Mouse (Mus musculus) MEL (cell line): ENCODE results near the gene Bmper. TPM values are rescaled to one million over a fixed set of nuclear protein-coding genes. Genes with fewer than 3 reads are reported as not detected.
A peak's percentile ranks its signal among the peaks of the same experiment; 100 is the strongest.

ENCODE experiments used
- DNase-seq: peaks from one replicate; pipeline ENCODE4 v3.0.0; 2011; ENCODE audit warnings: low read depth, low spot score
- H3K27ac ChIP-seq: 2 replicates; pipeline ENCODE4 v1.5.1; 2012; ENCODE audit warnings: low read depth, mild to moderate bottlenecking, control low read depth, low read length, moderate library complexity; ENCODE audit not compliant: control insufficient read depth
- H3K27me3 ChIP-seq, 2 experiments: fragments of 150-350 bp in 1 of 2; sonication (generic) in 1 of 2; 2 replicates each; pipeline ENCODE4 v1.6.1; 2012; ENCODE audit warnings: low read length in 2 of 2, mild to moderate bottlenecking in 2 of 2, improper control_type of control experiment in 1 of 2, moderate library complexity in 1 of 2; ENCODE audit not compliant: insufficient read depth in 2 of 2, control insufficient read depth in 1 of 2
- H3K36me3 ChIP-seq, 2 experiments: 2 replicates each; pipeline ENCODE4 v1.6.1; 2012 to 2014; ENCODE audit warnings: low read length in 2 of 2, improper control_type of control experiment in 1 of 2, inconsistent platforms in 1 of 2, mild to moderate bottlenecking in 1 of 2; ENCODE audit not compliant: insufficient read depth in 2 of 2, control insufficient read depth in 1 of 2
- H3K4me1 ChIP-seq, 2 experiments: fragments of 150-350 bp in 1 of 2; sonication (generic) in 1 of 2; 2 replicates each; pipeline ENCODE4 v1.6.1; 2012; ENCODE audit warnings: low read length in 2 of 2, improper control_type of control experiment in 1 of 2, mild to moderate bottlenecking in 1 of 2; ENCODE audit not compliant: insufficient read depth in 2 of 2, control insufficient read depth in 1 of 2
- H3K4me3 ChIP-seq, 2 experiments: fragments of 150-350 bp in 1 of 2; sonication (generic) in 1 of 2; 2 replicates each; pipeline ENCODE4 v1.5.1; 2012; ENCODE audit warnings: low read depth in 2 of 2, low read length in 2 of 2, mild to moderate bottlenecking in 2 of 2, moderate library complexity in 2 of 2, control low read depth in 1 of 2, improper control_type of control experiment in 1 of 2; ENCODE audit not compliant: control insufficient read depth in 1 of 2, insufficient read depth in 1 of 2
- H3K79me2 ChIP-seq: 2 replicates; pipeline ENCODE4 v1.6.1; 2012; ENCODE audit warnings: mild to moderate bottlenecking, low read length, moderate library complexity; ENCODE audit not compliant: control insufficient read depth, poor library complexity, insufficient read depth
- H3K9ac ChIP-seq: 2 replicates; pipeline ENCODE4 v1.6.1; 2012; ENCODE audit warnings: low read depth, mild to moderate bottlenecking, control low read depth, low read length, moderate library complexity; ENCODE audit not compliant: control insufficient read depth, poor library complexity, severe bottlenecking
- H3K9me3 ChIP-seq: fragments of 150-350 bp; sonication (generic); replicated peaks from 2 replicates; pipeline ENCODE4 v1.6.1; 2012; ENCODE audit warnings: mild to moderate bottlenecking, low read length, improper control_type of control experiment, moderate library complexity; ENCODE audit not compliant: insufficient read depth
- CTCF ChIP-seq, 3 experiments: IDR thresholded peaks in 2 of 3; conservative IDR thresholded peaks in 1 of 3; 2 replicates each; pipeline ENCODE4 v1.5.1; 2011 to 2012; ENCODE audit warnings: low read length in 3 of 3, low read depth in 2 of 3, mild to moderate bottlenecking in 2 of 3, improper control_type of control experiment in 1 of 3, inconsistent platforms in 1 of 3, mixed read lengths in 1 of 3, moderate library complexity in 1 of 3; ENCODE audit not compliant: control insufficient read depth in 1 of 3, insufficient read depth in 1 of 3, poor library complexity in 1 of 3, severe bottlenecking in 1 of 3
- ETS1 ChIP-seq: IDR thresholded peaks from 2 replicates; pipeline ENCODE4 v1.6.1; 2012; ENCODE audit warnings: low read depth, mild to moderate bottlenecking, inconsistent platforms, low read length, improper control_type of control experiment, moderate library complexity
- GATA1 ChIP-seq: IDR thresholded peaks from 2 replicates; pipeline ENCODE4 v1.6.1; 2011; ENCODE audit warnings: low read depth, low read length, improper control_type of control experiment
- JUND ChIP-seq: IDR thresholded peaks from 2 replicates; pipeline ENCODE4 v1.6.1; 2011; ENCODE audit warnings: low read depth, mild to moderate bottlenecking, improper control_type of control experiment, low read length
- KAT2A ChIP-seq: conservative IDR thresholded peaks from 2 replicates; pipeline ENCODE4 v1.6.1; 2012; ENCODE audit warnings: low read depth, low read length, improper control_type of control experiment, inconsistent platforms
- MAFK ChIP-seq: IDR thresholded peaks from 2 replicates; pipeline ENCODE4 v1.6.1; 2011; ENCODE audit warnings: low read depth, mild to moderate bottlenecking, low read length, improper control_type of control experiment, borderline replicate concordance
- MAX ChIP-seq: IDR thresholded peaks from 2 replicates; pipeline ENCODE4 v1.6.1; 2011; ENCODE audit warnings: low read length, improper control_type of control experiment
- MEF2A ChIP-seq: IDR thresholded peaks from 2 replicates; pipeline ENCODE4 v1.6.1; 2014; ENCODE audit warnings: low read depth, mild to moderate bottlenecking, inconsistent platforms, low read length, improper control_type of control experiment; ENCODE audit not compliant: poor library complexity, insufficient replicate concordance, severe bottlenecking; ENCODE audit errors: extremely low read depth
- MXI1 ChIP-seq: IDR thresholded peaks from 2 replicates; pipeline ENCODE4 v1.6.1; 2011; ENCODE audit warnings: mild to moderate bottlenecking, low read depth, low read length, improper control_type of control experiment
- MYC ChIP-seq: IDR thresholded peaks from 2 replicates; pipeline ENCODE4 v1.6.1; 2011; ENCODE audit warnings: low read depth, mild to moderate bottlenecking, low read length, improper control_type of control experiment, moderate library complexity
- POLR2A ChIP-seq, 2 experiments: IDR thresholded peaks; 2 replicates each; pipeline ENCODE4 v1.6.1; 2011 to 2012; ENCODE audit warnings: low read length in 2 of 2, mild to moderate bottlenecking in 2 of 2, control low read depth in 1 of 2, improper control_type of control experiment in 1 of 2, low read depth in 1 of 2, moderate library complexity in 1 of 2; ENCODE audit not compliant: control insufficient read depth in 1 of 2, insufficient read depth in 1 of 2, poor library complexity in 1 of 2
- POLR2AphosphoS2 ChIP-seq: IDR thresholded peaks from 2 replicates; pipeline ENCODE4 v1.6.1; 2011; ENCODE audit warnings: low read length, improper control_type of control experiment
- POLR2AphosphoS5 ChIP-seq: IDR thresholded peaks from 2 replicates; pipeline ENCODE4 v1.6.1; 2012; ENCODE audit warnings: low read depth, borderline replicate concordance, mild to moderate bottlenecking, inconsistent platforms, low read length, moderate library complexity, mixed read lengths
- RAD21 ChIP-seq: IDR thresholded peaks from 2 replicates; pipeline ENCODE4 v1.6.1; 2011; ENCODE audit warnings: mild to moderate bottlenecking, low read depth, low read length, improper control_type of control experiment
- RCOR1 ChIP-seq: IDR thresholded peaks from 2 replicates; pipeline ENCODE4 v1.6.1; 2012; ENCODE audit warnings: low read depth, mild to moderate bottlenecking, inconsistent platforms, low read length, improper control_type of control experiment
- SIN3A ChIP-seq: IDR thresholded peaks from 2 replicates; pipeline ENCODE4 v1.6.1; 2012; ENCODE audit warnings: low read length, improper control_type of control experiment, inconsistent platforms
- SMC3 ChIP-seq: IDR thresholded peaks from 2 replicates; pipeline ENCODE4 v1.6.1; 2011; ENCODE audit warnings: low read depth, low read length, improper control_type of control experiment
- TCF12 ChIP-seq: IDR thresholded peaks from 2 replicates; pipeline ENCODE4 v1.6.1; 2014; ENCODE audit warnings: low read depth, mild to moderate bottlenecking, inconsistent platforms, low read length, improper control_type of control experiment, moderate library complexity
- USF1 ChIP-seq: IDR thresholded peaks from 2 replicates; pipeline ENCODE4 v1.6.1; 2014; ENCODE audit warnings: low read depth, mild to moderate bottlenecking, inconsistent platforms, low read length, improper control_type of control experiment, moderate library complexity
- ZC3H11A ChIP-seq: IDR thresholded peaks from 2 replicates; pipeline ENCODE4 v1.6.1; 2012; ENCODE audit warnings: low read depth, mild to moderate bottlenecking, inconsistent platforms, low read length, improper control_type of control experiment
- ZNF384 ChIP-seq: IDR thresholded peaks from 2 replicates; pipeline ENCODE4 v1.6.1; 2012; ENCODE audit warnings: low read depth, mild to moderate bottlenecking, inconsistent platforms, low read length, improper control_type of control experiment
- polyA plus RNA-seq, 2 experiments: library from polyadenylated mRNA; stranded (reverse) in 1 of 2; unstranded in 1 of 2; fragments of >175 nt in 1 of 2; fragments of >200 nt in 1 of 2; gene quantifications; 2 replicates each; pipeline versions ENCODE4 v1.2.1 to v1.2.4; 2012; ENCODE audit warnings: low replicate concordance in 2 of 2, low read depth in 1 of 2; ENCODE audit not compliant: insufficient read length in 2 of 2, insufficient read depth in 1 of 2, missing spikeins in 1 of 2
- total RNA-seq: library from RNA; depleted of rRNA; stranded (reverse); fragments of 300-350 nt; gene quantifications from 2 replicates; pipeline ENCODE4 v1.2.3, GENCODE M21; 2012

Gene Bmper
- total and polyA plus RNA-seq, 3 experiments = not detected

DNA sequence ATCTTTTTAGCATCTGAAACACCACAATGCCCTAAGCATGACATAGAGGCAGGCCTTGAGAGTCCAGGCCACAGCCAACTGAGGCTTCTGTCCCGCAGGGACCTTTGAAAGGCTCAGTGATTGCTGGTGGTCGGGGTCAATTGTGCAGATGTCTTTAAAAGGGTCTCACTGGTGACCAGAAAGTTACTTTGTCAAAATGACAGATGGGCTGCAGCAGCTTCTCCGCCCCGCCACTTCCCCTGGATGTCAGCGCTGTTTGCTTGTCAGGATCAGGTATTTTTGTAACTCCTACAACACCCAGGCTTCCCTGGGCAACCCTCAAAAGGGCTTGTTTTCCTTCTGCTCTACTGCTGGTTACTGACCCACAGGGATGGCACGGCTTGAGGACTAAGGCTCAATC lies 21.0 kb downstream of the Bmper start:
- H3K79me2 ChIP-seq = no peaks in the 10 kb centered on the region
- H3K4me3 ChIP-seq = no peak overlapping the region
- H3K9me3 ChIP-seq = no peaks in the 10 kb centered on the region
- DNase-seq = no peak
- H3K9ac ChIP-seq = no peak overlapping the region
- no peaks in the 10 kb centered on the region for H3K36me3 ChIP-seq
- TF ChIP-seq MAFK = no peak
- no peak for TF ChIP-seq POLR2AphosphoS2
- no peak for TF ChIP-seq JUND
- TF ChIP-seq MAX = no peak
- no peak for TF ChIP-seq KAT2A
- no peak for TF ChIP-seq ZNF384
- TF ChIP-seq GATA1 = no peak
- no peak for TF ChIP-seq MYC
- no peaks in the 10 kb centered on the region for H3K4me1 ChIP-seq
- H3K27ac ChIP-seq = no peak overlapping the region
- no peaks in the 10 kb centered on the region for H3K27me3 ChIP-seq

DNA sequence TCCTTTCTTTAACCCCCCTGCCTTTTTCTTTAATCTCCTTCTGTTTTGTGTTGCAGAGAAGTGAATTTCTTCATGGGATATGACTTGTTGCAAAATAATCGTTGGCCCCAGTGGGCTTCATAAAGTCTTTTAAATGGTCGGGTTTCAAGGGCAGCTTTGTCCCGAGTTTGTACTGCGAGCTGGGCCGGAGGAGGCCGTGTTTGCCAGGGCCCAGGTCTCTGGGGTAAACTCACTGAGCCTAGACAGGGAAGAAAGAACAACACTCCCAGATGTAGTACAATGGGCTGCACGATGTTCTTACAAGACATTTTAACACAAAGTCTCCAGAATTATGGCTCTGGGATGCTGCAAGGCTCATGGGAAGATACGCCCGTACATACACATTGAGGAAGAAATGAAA lies 23.5 kb downstream of the Bmper start:
- DNase-seq = no peak
- H3K36me3 ChIP-seq = no peaks in the 10 kb centered on the region

DNA sequence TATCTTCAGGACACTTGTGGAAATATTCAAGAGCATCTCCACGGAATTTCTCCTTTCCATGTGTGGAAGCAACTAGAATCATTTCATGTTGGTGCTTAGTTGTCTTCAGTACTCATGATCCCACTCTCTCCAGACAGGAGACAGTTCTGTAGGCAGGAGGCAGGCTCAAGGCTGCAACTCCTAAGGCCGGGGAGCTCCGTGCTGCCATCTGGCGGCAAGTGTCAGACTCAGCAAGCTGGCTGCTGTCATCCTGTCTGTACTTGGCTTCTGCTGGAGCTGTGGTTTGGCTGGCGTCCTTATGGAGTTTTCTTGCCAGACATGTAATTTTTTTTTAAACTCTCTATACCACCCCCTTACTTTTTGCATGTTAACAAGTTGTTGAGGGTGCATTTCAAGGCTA lies 27.1 kb downstream of the Bmper start:
- no peaks in the 10 kb centered on the region for H3K36me3 ChIP-seq
- H3K9ac ChIP-seq = no peak overlapping the region
- H3K4me3 ChIP-seq = no peak overlapping the region
- peak; percentile 86 for DNase-seq
- no peaks in the 10 kb centered on the region for H3K27me3 ChIP-seq
- H3K4me1 ChIP-seq = no peaks in the 10 kb centered on the region
- H3K9me3 ChIP-seq = no peaks in the 10 kb centered on the region
- no peaks in the 10 kb centered on the region for H3K79me2 ChIP-seq
- TF ChIP-seq MXI1 (no peak), TCF12 (no peak), POLR2AphosphoS5 (no peak), USF1 (no peak), SMC3 (peak; percentile 100), ETS1 (no peak), CTCF (IDR thresholded peaks at IDR 0.05 in 2 of 3, conservative IDR thresholded peaks at IDR 0.05 in 1 of 3; ENCODE audit: control insufficient read depth in 1 of 3, insufficient read depth in 1 of 3, low read depth in 2 of 3, low read length in 3 of 3, poor library complexity in 1 of 3, severe bottlenecking in 1 of 3) (peak; percentile 98 to 99 (median 99)), ZC3H11A (peak; percentile 92), RAD21 (peak; percentile 84), POLR2A (IDR thresholded peaks at IDR 0.05; ENCODE audit: control insufficient read depth in 1 of 2, insufficient read depth in 1 of 2, low read depth in 1 of 2, low read length in 2 of 2, poor library complexity in 1 of 2) (0 out of 4 replicates have a peak, but pooled peaks of 1 of the 2 experiments have one; percentile 16)
- no peak overlapping the region for H3K27ac ChIP-seq

More for the DNA sequence above, 23.5 kb downstream of the Bmper start:
- Histone ChIP-seq H3K4me3 (no peak overlapping the region), H3K27me3 (no peaks in the 10 kb centered on the region), H3K9me3 (no peaks in the 10 kb centered on the region), H3K79me2 (no peaks in the 10 kb centered on the region), H3K4me1 (no peaks in the 10 kb centered on the region), H3K27ac (no peak overlapping the region), H3K9ac (no peak overlapping the region)
- no peak for TF ChIP-seq RCOR1
- no peak for TF ChIP-seq MEF2A
- no peak for TF ChIP-seq KAT2A
- no peak for TF ChIP-seq MAFK
- no peak for TF ChIP-seq SIN3A
- no peak for TF ChIP-seq MYC
